Mouse (Mus musculus): Measurements from ENCODE around the gene Sync. TPM values are rescaled to one million over a fixed set of nuclear protein-coding genes. Genes with fewer than 3 reads are reported as not detected.

The Sync gene
- polyA plus RNA-seq, 1 experiment = 15.0 TPM

DNA sequence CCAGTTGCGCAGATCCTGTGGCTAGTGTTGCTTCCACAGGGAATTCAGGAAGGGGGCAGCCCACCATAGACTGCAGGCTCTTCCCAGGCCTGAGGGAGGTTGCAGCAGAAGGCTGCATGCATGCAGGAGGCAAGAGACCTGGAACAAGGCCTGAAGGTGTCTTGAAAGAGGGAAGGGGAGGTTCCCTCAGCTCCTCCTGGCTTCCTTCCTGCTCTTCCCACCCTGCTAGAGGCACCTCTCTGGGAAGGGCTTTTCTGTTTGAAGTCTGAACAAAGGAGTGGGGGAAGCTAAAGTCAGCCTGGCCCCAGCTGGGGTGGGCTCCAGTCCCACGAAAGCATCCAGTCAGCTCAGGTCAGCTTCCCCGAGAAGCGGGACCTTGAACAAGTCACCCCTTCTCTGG, 45.1 kb upstream of the Sync start:
- TF ChIP-seq MAX (IDR thresholded peaks at IDR 0.05) (no peak), USF1 (IDR thresholded peaks at IDR 0.05; ENCODE audit: low read depth) (no peak), FOSL1 (IDR thresholded peaks at IDR 0.05; ENCODE audit: insufficient read depth, low read length, poor library complexity, severe bottlenecking) (no peak), MYOG (IDR thresholded peaks at IDR 0.05; ENCODE audit: control insufficient read depth, extremely low read depth, insufficient read length) (no peak), CEBPB (IDR thresholded peaks at IDR 0.05; ENCODE audit: low read depth) (no peak), CTCF (IDR thresholded peaks at IDR 0.05; ENCODE audit: control insufficient read depth, insufficient read depth, insufficient read length) (no peak), MYOD1 (IDR thresholded peaks at IDR 0.05; ENCODE audit: control insufficient read depth, insufficient read length, low read depth) (no peak)
- Histone ChIP-seq H3K4me3 (ENCODE audit: insufficient read depth, poor library complexity, severe bottlenecking) (no peak overlapping the region), H3K79me2 (ENCODE audit: control insufficient read depth, insufficient read depth) (peaks cover 100% of the 10 kb centered on the region), H3K27me3 (ENCODE audit: control insufficient read depth, insufficient read depth, insufficient read length) (no peaks in the 10 kb centered on the region), H3K79me3 (ENCODE audit: low read depth) (peaks cover 87% of the 10 kb centered on the region), H3ac (ENCODE audit: control insufficient read depth, insufficient read length, low read depth) (no peak overlapping the region), H3K36me3 (ENCODE audit: control insufficient read depth, insufficient read depth) (peaks cover 4% of the 10 kb centered on the region)

DNA sequence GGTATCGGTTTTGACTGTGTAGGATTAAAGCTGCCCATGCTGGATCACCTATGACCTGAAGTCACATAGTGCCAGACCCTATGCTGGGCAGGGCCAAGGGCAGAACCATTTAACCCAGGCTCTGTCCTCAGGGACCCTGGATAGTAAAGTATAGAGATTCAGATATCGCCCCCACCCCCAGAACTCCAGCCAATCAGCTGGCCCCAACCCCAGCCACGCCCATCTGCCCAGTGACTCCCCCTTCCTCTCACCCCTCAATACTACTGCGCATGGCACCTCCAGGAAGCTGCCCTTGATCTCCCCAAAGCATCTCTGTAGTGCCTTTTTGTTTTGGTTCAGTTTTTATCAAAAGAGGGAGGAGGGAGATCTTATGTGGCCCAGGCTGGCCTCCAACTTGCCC, 44.7 kb upstream of the Sync start:
- H3K27me3 ChIP-seq (ENCODE audit: control insufficient read depth, insufficient read depth, insufficient read length) = no peaks in the 10 kb centered on the region
- H3K79me3 ChIP-seq (ENCODE audit: low read depth) = peaks cover 87% of the 10 kb centered on the region
- peaks cover 100% of the 10 kb centered on the region for H3K79me2 ChIP-seq (ENCODE audit: control insufficient read depth, insufficient read depth)
- H3K4me3 ChIP-seq (ENCODE audit: insufficient read depth, poor library complexity, severe bottlenecking) = no peak overlapping the region
- peaks cover 4% of the 10 kb centered on the region for H3K36me3 ChIP-seq (ENCODE audit: control insufficient read depth, insufficient read depth)
- no peak overlapping the region for H3ac ChIP-seq (ENCODE audit: control insufficient read depth, insufficient read length, low read depth)
- TF ChIP-seq CTCF (IDR thresholded peaks at IDR 0.05; ENCODE audit: control insufficient read depth, insufficient read depth, insufficient read length) (no peak), MYOD1 (IDR thresholded peaks at IDR 0.05; ENCODE audit: control insufficient read depth, insufficient read length, low read depth) (no peak), FOSL1 (IDR thresholded peaks at IDR 0.05; ENCODE audit: insufficient read depth, low read length, poor library complexity, severe bottlenecking) (no peak), MAX (IDR thresholded peaks at IDR 0.05) (no peak), USF1 (IDR thresholded peaks at IDR 0.05; ENCODE audit: low read depth) (no peak), MYOG (IDR thresholded peaks at IDR 0.05; ENCODE audit: control insufficient read depth, extremely low read depth, insufficient read length) (no peak), CEBPB (IDR thresholded peaks at IDR 0.05; ENCODE audit: low read depth) (no peak)

DNA sequence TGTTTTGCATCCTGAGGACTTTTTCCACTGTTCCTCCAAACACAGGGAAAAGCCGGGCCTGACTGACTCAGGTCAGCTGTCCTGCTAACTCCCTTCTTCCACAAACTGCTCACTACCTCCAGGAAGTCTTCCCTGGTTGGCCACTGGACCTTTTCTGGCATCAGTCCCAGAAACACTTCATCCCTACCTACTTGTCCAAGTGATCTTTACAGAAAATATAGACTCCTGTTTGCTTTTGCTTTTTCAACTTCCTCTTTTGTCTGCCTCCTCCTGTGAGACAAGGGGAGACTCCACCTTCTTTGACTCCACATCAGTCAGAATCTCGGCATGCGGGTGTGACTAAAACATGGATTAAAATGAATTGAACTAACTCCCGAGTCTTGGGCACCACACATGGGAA, 42.6 kb upstream of the Sync start:
- Histone ChIP-seq H3K79me3 (ENCODE audit: low read depth) (peaks cover 75% of the 10 kb centered on the region), H3K27me3 (ENCODE audit: control insufficient read depth, insufficient read depth, insufficient read length) (no peaks in the 10 kb centered on the region), H3K4me3 (ENCODE audit: insufficient read depth, poor library complexity, severe bottlenecking) (no peak overlapping the region), H3K79me2 (ENCODE audit: control insufficient read depth, insufficient read depth) (peaks cover 90% of the 10 kb centered on the region), H3ac (ENCODE audit: control insufficient read depth, insufficient read length, low read depth) (no peak overlapping the region), H3K36me3 (ENCODE audit: control insufficient read depth, insufficient read depth) (no peaks in the 10 kb centered on the region)
- TF ChIP-seq CEBPB (IDR thresholded peaks at IDR 0.05; ENCODE audit: low read depth) (no peak), USF1 (IDR thresholded peaks at IDR 0.05; ENCODE audit: low read depth) (no peak), CTCF (IDR thresholded peaks at IDR 0.05; ENCODE audit: control insufficient read depth, insufficient read depth, insufficient read length) (no peak), FOSL1 (IDR thresholded peaks at IDR 0.05; ENCODE audit: insufficient read depth, low read length, poor library complexity, severe bottlenecking) (no peak), MYOG (IDR thresholded peaks at IDR 0.05; ENCODE audit: control insufficient read depth, extremely low read depth, insufficient read length) (no peak), MYOD1 (IDR thresholded peaks at IDR 0.05; ENCODE audit: control insufficient read depth, insufficient read length, low read depth) (no peak), MAX (IDR thresholded peaks at IDR 0.05) (no peak)

DNA sequence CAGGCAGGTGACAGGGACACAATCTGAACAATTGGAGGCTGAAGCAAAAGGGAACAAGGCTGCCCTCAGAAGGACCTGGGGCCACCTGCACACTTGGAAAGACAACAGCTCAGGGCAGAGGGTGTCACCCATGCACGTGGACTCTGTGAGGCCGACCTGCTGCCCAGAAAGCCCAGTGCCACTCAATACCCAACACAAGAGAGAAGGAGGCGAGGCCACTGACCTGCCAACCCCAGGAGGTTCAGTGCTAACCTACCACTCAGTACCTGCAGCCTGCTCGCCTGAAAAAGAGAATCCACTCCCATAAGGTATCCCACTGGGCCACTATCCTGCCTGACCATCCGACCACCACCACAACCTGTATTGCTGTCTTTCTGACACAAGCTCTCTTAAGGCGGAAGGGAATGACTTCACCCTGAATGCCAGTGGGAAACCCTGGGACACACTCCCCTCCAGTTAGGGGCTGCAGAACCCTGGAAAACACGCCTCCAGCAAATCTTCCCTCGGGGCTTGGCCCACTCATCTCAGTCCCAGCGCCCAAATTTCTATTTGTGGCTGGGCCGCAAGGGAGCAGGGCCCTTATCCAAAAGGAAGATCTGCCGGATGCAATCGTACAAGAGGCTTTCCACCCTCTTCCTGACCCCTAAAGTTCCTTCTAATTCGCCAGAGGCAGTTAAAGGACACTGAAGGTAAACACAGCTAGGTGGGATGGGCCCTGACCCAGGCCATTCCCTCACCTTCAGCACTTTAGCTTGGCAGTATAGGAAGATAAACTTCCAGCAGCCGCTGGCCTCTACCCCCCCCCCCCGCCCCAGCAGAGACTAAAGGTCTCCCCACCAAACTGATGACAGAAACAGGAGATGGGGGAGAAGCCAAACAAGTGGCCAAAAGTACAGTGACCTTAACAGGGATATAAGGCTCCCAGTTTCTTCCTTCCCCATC, 40.8 kb upstream of the Sync start:
- H3K36me3 ChIP-seq (ENCODE audit: control insufficient read depth, insufficient read depth) = no peaks in the 10 kb centered on the region
- H3K79me3 ChIP-seq (ENCODE audit: low read depth) = peaks cover 57% of the 10 kb centered on the region
- peak overlapping the region; percentile 87 for H3ac ChIP-seq (ENCODE audit: control insufficient read depth, insufficient read length, low read depth)
- peaks cover 72% of the 10 kb centered on the region for H3K79me2 ChIP-seq (ENCODE audit: control insufficient read depth, insufficient read depth)
- no peak for TF ChIP-seq USF1 (IDR thresholded peaks at IDR 0.05; ENCODE audit: low read depth)
- H3K4me3 ChIP-seq (ENCODE audit: insufficient read depth, poor library complexity, severe bottlenecking) = peak overlapping the region; percentile 76
- H3K27me3 ChIP-seq (ENCODE audit: control insufficient read depth, insufficient read depth, insufficient read length) = no peaks in the 10 kb centered on the region

DNA sequence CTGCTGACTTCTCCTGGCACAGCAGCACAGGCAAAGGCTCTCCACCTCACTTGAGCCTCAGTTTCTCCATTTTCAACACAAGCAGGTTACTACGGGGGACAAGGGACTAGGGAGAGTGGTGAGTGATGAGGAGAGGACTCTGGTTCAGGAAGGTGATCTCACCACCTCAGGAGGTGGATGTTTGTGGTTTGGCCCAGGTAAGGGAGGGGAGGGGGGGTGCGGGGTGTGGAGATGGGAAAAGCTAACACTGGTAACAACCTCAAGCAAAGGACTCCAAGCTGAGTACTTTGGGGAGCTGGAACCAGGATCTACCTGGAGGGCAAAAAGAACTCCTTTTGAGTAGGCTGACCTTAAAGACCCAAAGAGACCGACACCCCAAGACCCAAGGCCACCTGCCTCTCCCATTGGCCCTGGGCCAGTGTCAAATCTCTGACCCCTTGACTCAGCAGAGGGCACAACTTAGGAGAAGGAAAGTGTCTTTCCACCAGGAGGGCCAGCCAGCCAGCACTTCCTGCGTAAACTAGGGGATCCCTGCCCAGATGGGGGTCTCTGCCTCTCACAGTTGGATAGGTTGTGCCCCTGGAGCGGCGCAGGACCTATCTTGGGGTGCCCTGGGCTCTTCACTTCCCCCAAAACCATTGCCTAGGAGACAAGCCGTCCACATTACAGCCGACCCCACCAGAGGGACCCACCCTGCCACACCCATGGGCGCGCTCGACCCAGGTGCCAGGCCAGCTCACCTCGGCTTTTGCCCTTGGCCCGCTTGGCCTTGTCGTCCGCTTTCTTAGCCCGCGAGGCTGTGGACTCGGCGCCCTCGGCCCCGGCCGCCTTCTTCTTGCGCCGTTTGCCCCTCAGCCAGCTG, 39.8 kb upstream of the Sync start:
- TF ChIP-seq CTCF (IDR thresholded peaks at IDR 0.05; ENCODE audit: control insufficient read depth, insufficient read depth, insufficient read length) = no peak
- no peak for TF ChIP-seq MYOD1 (IDR thresholded peaks at IDR 0.05; ENCODE audit: control insufficient read depth, insufficient read length, low read depth)
- no peak for TF ChIP-seq CEBPB (IDR thresholded peaks at IDR 0.05; ENCODE audit: low read depth)
- peaks cover 48% of the 10 kb centered on the region for H3K79me3 ChIP-seq (ENCODE audit: low read depth)
- peak overlapping the region; percentile 76 for H3K4me3 ChIP-seq (ENCODE audit: insufficient read depth, poor library complexity, severe bottlenecking)
- no peaks in the 10 kb centered on the region for H3K27me3 ChIP-seq (ENCODE audit: control insufficient read depth, insufficient read depth, insufficient read length)
- H3ac ChIP-seq (ENCODE audit: control insufficient read depth, insufficient read length, low read depth) = peak overlapping the region; percentile 87
- peaks cover 62% of the 10 kb centered on the region for H3K79me2 ChIP-seq (ENCODE audit: control insufficient read depth, insufficient read depth)
- H3K36me3 ChIP-seq (ENCODE audit: control insufficient read depth, insufficient read depth) = no peaks in the 10 kb centered on the region
